Mouse (Mus musculus) brain, embryonic 14.5 days (tissue): ENCODE results near the gene Exo1.

Experiments used
- CTCF ChIP-seq: fragments of 200-500 bp; IDR thresholded peaks from 2 replicates; pipeline ENCODE4 v1.5.1; 2012; ENCODE audit warnings: inconsistent platforms, mild to moderate bottlenecking, moderate library complexity, borderline replicate concordance; ENCODE audit not compliant: insufficient read depth, insufficient read length; ENCODE audit errors: extremely low read depth
- POLR2A ChIP-seq: fragments of 200-500 bp; IDR thresholded peaks from 2 replicates; pipeline ENCODE4 v1.6.1; 2012; ENCODE audit warnings: mild to moderate bottlenecking, inconsistent platforms, borderline replicate concordance; ENCODE audit not compliant: poor library complexity, insufficient read depth, insufficient read length, severe bottlenecking; ENCODE audit errors: extremely low read depth

GRCm38 (mm10) chr1:175855515-175855914, 24.9 kb upstream of the Exo1 start:
- TF ChIP-seq POLR2A (no peak), CTCF (no peak)
